Mouse (Mus musculus) heart, postnatal 0 days (tissue): ENCODE data around the gene Copg1. TPM values are rescaled to one million over a fixed set of nuclear protein-coding genes. Genes with fewer than 3 reads are reported as not detected.

Source experiments
- ATAC-seq: fragments of 200-750 bp; cut with Nextera tagmentation; 2 replicates; pipeline ENCODE4 v1.8.0; 2017; ENCODE audit warnings: low read depth, moderate number of reproducible peaks, moderate library complexity; ENCODE audit not compliant: insufficient read depth
- DNase-seq: peaks from one replicate; pipeline ENCODE4 v3.0.0-alpha.2; 2016; ENCODE audit warnings: low spot score
- H3K27ac ChIP-seq: fragments of 300-500 bp; sonication (generic); 2 replicates; pipeline ENCODE4 v1.5.1; 2014; ENCODE audit warnings: low read depth, mild to moderate bottlenecking
- H3K27me3 ChIP-seq: fragments of 300-500 bp; sonication (generic); 2 replicates; pipeline ENCODE4 v1.6.1; 2014; ENCODE audit warnings: low read length, mixed read lengths; ENCODE audit not compliant: control insufficient read depth, insufficient read depth
- H3K36me3 ChIP-seq: fragments of 300-500 bp; sonication (generic); replicated peaks from 2 replicates; pipeline ENCODE4 v1.6.1; 2014; ENCODE audit warnings: low read length, mixed read lengths; ENCODE audit not compliant: control insufficient read depth, insufficient read depth
- H3K4me1 ChIP-seq: fragments of 300-500 bp; sonication (generic); 2 replicates; pipeline ENCODE4 v1.6.1; 2014; ENCODE audit warnings: antibody characterized with exemption; ENCODE audit not compliant: control insufficient read depth, insufficient read depth
- H3K4me2 ChIP-seq: fragments of 300-500 bp; sonication (generic); 2 replicates; pipeline ENCODE4 v1.6.1; 2014; ENCODE audit warnings: low read depth, mild to moderate bottlenecking, low read length, moderate library complexity
- H3K4me3 ChIP-seq: fragments of 300-500 bp; sonication (generic); 2 replicates; pipeline ENCODE4 v1.5.1; 2014; ENCODE audit warnings: low read depth, low read length
- H3K9ac ChIP-seq: fragments of 300-500 bp; sonication (generic); replicated peaks from 2 replicates; pipeline ENCODE4 v1.6.1; 2014; ENCODE audit warnings: low read depth, low read length, mixed read lengths
- H3K9me3 ChIP-seq: fragments of 300-500 bp; sonication (generic); replicated peaks from 2 replicates; pipeline ENCODE4 v1.6.1; 2016; ENCODE audit warnings: low read length; ENCODE audit not compliant: control insufficient read depth
- CTCF ChIP-seq: IDR thresholded peaks from 2 replicates; pipeline ENCODE4 v1.5.1; 2016; ENCODE audit warnings: antibody characterized with exemption, control low read depth, low read depth
- EP300 ChIP-seq: IDR thresholded peaks from 2 replicates; pipeline ENCODE4 v1.6.1; 2016; ENCODE audit warnings: antibody characterized with exemption, low read depth
- WGBS: fragments of 180-500 bp; shearing (Covaris S2); extraction: QIAGEN DNeasy Blood & Tissue Kit; methylation state at CpG from one replicate; pipeline ENCODE4 v1.1.7; 2014; 5-methylcytosine and 5-hydroxymethylcytosine counted together
- polyA plus RNA-seq: library from polyadenylated mRNA; unstranded; fragments of >200 nt; fragmentation: Nextera tagmentation; extraction: Ambion mirVana; gene quantifications from 2 replicates; pipeline ENCODE4 v1.2.1, GENCODE M21; 2015
- total RNA-seq: library from RNA; depleted of rRNA; stranded (reverse); fragments of >200 nt; gene quantifications from 2 replicates; pipeline ENCODE4 v1.2.3, GENCODE M21; 2014; ENCODE audit warnings: low replicate concordance

The Copg1 gene
- total and polyA plus RNA-seq, 2 experiments from 2014 or later, result 66.3 to 92.4 TPM

DNA sequence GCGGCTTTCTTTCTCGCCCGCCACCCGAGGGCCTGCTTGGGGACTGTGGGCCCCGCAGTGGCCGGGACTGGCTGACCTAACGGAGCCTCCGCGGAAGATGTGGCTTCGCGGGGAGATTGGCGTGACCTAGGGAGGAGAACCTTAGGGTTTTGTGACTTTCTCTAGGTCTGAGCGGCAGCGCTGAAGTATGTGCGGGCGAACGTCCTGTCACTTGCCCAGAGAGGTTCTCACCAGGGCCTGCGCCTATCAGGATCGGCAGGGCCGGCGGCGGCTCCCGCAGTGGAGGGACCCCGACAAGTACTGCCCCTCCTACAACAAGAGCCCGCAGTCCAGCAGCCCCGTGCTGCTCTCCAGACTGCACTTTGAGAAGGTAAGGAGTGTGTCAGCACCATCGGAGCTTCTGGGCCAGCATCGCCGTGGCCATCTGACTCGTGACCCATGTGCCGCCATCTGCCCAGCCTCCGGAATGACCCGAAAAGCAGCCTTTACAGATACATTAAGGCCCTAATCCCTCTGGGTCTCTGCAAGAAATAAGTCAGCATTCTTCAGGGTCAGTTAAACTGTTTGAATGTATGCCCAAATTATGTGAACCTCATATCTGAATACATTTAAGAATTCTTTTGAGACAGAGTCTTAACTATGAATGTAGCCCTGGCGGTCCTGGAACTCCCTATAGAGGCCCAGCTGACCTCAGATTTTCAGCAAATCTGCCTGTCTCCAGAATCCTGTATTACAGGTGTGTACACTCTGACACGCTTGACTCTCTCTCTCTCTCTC is 26.9 kb downstream of the Copg1 start:
- H3K27ac ChIP-seq, result peak overlapping the region; percentile 80
- peak overlapping the region; percentile 85 for H3K4me3 ChIP-seq
- ATAC-seq, result peak; percentile 53
- H3K27me3 ChIP-seq, result no peaks in the 10 kb centered on the region
- DNase-seq, result peak; percentile 18
- H3K36me3 ChIP-seq, result peaks cover 68% of the 10 kb centered on the region
- TF ChIP-seq CTCF (no peak), EP300 (no peak)
- WGBS, result 4% methylated on average over 35 of the region's 35 CpGs
- peak overlapping the region; percentile 90 for H3K4me2 ChIP-seq
- no peaks in the 10 kb centered on the region for H3K9me3 ChIP-seq
- H3K4me1 ChIP-seq, result 0 out of 2 replicates have a peak, but pooled peaks cover 6% of the 10 kb centered on the region
- peak overlapping the region; percentile 81 for H3K9ac ChIP-seq

DNA sequence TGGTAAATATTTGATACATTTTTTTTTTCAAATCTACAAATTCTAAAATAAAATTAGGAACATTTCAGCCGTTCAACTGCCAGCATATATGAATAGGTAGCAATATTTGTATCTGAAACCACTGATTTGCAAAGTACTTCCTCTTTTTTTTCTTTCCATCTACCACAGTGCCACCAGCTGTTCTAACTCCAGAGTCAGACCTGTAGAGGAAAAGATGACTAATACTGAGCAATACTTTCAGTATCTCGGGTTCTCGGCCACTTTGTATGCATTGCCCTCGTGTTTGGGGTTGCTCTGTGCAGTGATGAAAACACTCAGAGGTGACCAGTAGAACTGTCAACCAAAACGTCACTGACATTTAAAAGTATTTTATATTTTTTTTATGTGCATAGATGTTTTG is 28.3 kb downstream of the Copg1 start:
- Histone ChIP-seq H3K27ac (no peak overlapping the region), H3K4me2 (no peak overlapping the region), H3K4me3 (no peak overlapping the region), H3K9me3 (no peaks in the 10 kb centered on the region), H3K36me3 (peaks cover 62% of the 10 kb centered on the region), H3K4me1 (0 out of 2 replicates have a peak, but pooled peaks cover 6% of the 10 kb centered on the region), H3K27me3 (no peaks in the 10 kb centered on the region), H3K9ac (no peak overlapping the region)
- ATAC-seq, result no peak
- WGBS, result 51% methylated on average over 5 of the region's 5 CpGs
- no peak for TF ChIP-seq CTCF
- no peak for TF ChIP-seq EP300
- peak; percentile 24 for DNase-seq

GRCm38 (mm10) chr6:87921201-87921600 is 33.6 kb downstream of the Copg1 start:
- ATAC-seq, result no peak

GRCm38 (mm10) chr6:87923624-87924023 is 36.0 kb downstream of the Copg1 start:
- H3K9me3 ChIP-seq, result no peaks in the 10 kb centered on the region
- 53% methylated on average over 1 of the region's 1 CpGs for WGBS
- H3K9ac ChIP-seq, result no peak overlapping the region
- peaks cover 65% of the 10 kb centered on the region for H3K36me3 ChIP-seq
- no peaks in the 10 kb centered on the region for H3K27me3 ChIP-seq
- DNase-seq, result no peak
- H3K4me1 ChIP-seq, result no peaks in the 10 kb centered on the region
- H3K27ac ChIP-seq, result no peak overlapping the region
- H3K4me2 ChIP-seq, result no peak overlapping the region
- H3K4me3 ChIP-seq, result no peak overlapping the region
- TF ChIP-seq EP300, result no peak
- no peak for TF ChIP-seq CTCF
- no peak for ATAC-seq

More at GRCm38 (mm10) chr6:87921201-87921600, 33.6 kb downstream of the Copg1 start:
- H3K4me2 ChIP-seq, result no peak overlapping the region
- no peaks in the 10 kb centered on the region for H3K27me3 ChIP-seq
- peaks cover 80% of the 10 kb centered on the region for H3K36me3 ChIP-seq
- H3K4me1 ChIP-seq, result no peaks in the 10 kb centered on the region
- no peak overlapping the region for H3K4me3 ChIP-seq
- TF ChIP-seq CTCF (no peak), EP300 (no peak)
- no peak overlapping the region for H3K27ac ChIP-seq
- no peak for DNase-seq
- 87% methylated on average over 4 of the region's 4 CpGs for WGBS
- H3K9ac ChIP-seq, result no peak overlapping the region
- no peaks in the 10 kb centered on the region for H3K9me3 ChIP-seq

- DNase-seq (no peak), ATAC-seq (no peak)
- peaks cover 55% of the 10 kb centered on the region for H3K36me3 ChIP-seq
- no peaks in the 10 kb centered on the region for H3K4me1 ChIP-seq
- no peak overlapping the region for H3K9ac ChIP-seq
- WGBS, result 81% methylated on average over 5 of the region's 5 CpGs
- H3K4me3 ChIP-seq, result no peak overlapping the region
- no peak for TF ChIP-seq CTCF
- TF ChIP-seq EP300, result no peak
- no peak overlapping the region for H3K4me2 ChIP-seq
- H3K27me3 ChIP-seq, result no peaks in the 10 kb centered on the region
- no peaks in the 10 kb centered on the region for H3K9me3 ChIP-seq
- H3K27ac ChIP-seq, result no peak overlapping the region
Observed at GRCm38 (mm10) chr6:87935037-87935436, 47.4 kb downstream of the Copg1 start.
